Mouse (Mus musculus) hindbrain, embryonic 14.5 days (tissue): ENCODE measurements at regions not wholly inside any gene's neighbourhood (a gene's known extent, or its start where the extent isn't known, plus 50 kb on each side); places are given as distances from the start of the nearest gene placed in this dataset.
"Not testable (repeated sequence)": the region's sequence is repeated elsewhere in the genome, so short reads cannot be mapped to it uniquely, and the experiment has no call there.

ENCODE experiments used
- ATAC-seq: fragments of 200-750 bp; cut with Nextera tagmentation; 2 replicates; pipeline ENCODE4 v1.8.0; 2017; ENCODE audit warnings: moderate number of reproducible peaks, mild to moderate bottlenecking, moderate TSS enrichment, moderate library complexity; ENCODE audit not compliant: low FRiP score
- DNase-seq: peaks from one replicate; pipeline ENCODE4 v3.0.0-alpha.2; 2015; ENCODE audit warnings: low spot score
- H3K27ac ChIP-seq: fragments of 300-500 bp; sonication (generic); 2 replicates; pipeline ENCODE4 v1.5.1; 2014; ENCODE audit warnings: mild to moderate bottlenecking, moderate library complexity
- H3K27me3 ChIP-seq: fragments of 300-500 bp; sonication (generic); 2 replicates; pipeline ENCODE4 v1.6.1; 2014; ENCODE audit warnings: mild to moderate bottlenecking, low read length, mixed read lengths; ENCODE audit not compliant: control insufficient read depth, insufficient read depth
- H3K36me3 ChIP-seq: fragments of 300-500 bp; sonication (generic); replicated peaks from 2 replicates; pipeline ENCODE4 v1.6.1; 2014; ENCODE audit not compliant: control insufficient read depth, insufficient read depth
- H3K4me1 ChIP-seq: fragments of 300-500 bp; sonication (generic); replicated peaks from 2 replicates; pipeline ENCODE4 v1.6.1; 2014; ENCODE audit warnings: antibody characterized with exemption, low read length, mixed read lengths; ENCODE audit not compliant: control insufficient read depth, insufficient read depth
- H3K4me2 ChIP-seq: fragments of 300-500 bp; sonication (generic); replicated peaks from 2 replicates; pipeline ENCODE4 v1.6.1; 2014; ENCODE audit warnings: mild to moderate bottlenecking, moderate library complexity
- H3K4me3 ChIP-seq: fragments of 300-500 bp; sonication (generic); replicated peaks from 2 replicates; pipeline ENCODE4 v1.5.1; 2014; ENCODE audit warnings: mild to moderate bottlenecking, low read length
- H3K9ac ChIP-seq: fragments of 300-500 bp; sonication (generic); 2 replicates; pipeline ENCODE4 v1.6.1; 2014
- H3K9me3 ChIP-seq: fragments of 300-500 bp; sonication (generic); 2 replicates; pipeline ENCODE4 v1.6.1; 2016; ENCODE audit warnings: low read length; ENCODE audit not compliant: control insufficient read depth
- WGBS: fragments of 180-500 bp; shearing (Covaris S2); extraction: QIAGEN DNeasy Blood & Tissue Kit; methylation state at CpG from one replicate; pipeline ENCODE4 v1.1.7; 2014; 5-methylcytosine and 5-hydroxymethylcytosine counted together

- WGBS: 28% methylated on average over 5 of the region's 7 CpGs
- H3K4me1 ChIP-seq, H3K27me3 ChIP-seq, ATAC-seq, H3K36me3 ChIP-seq, H3K9me3 ChIP-seq, DNase-seq, H3K27ac ChIP-seq, H3K4me3 ChIP-seq, H3K4me2 ChIP-seq, H3K9ac ChIP-seq: not testable (repeated sequence)
Observed at GRCm38 (mm10) chrX:135112109-135112508, 65.3 kb downstream of the Gm15023 start.

GRCm38 (mm10) chrX:135110866-135111265 is 66.6 kb downstream of the Gm15023 start:
- not testable (repeated sequence) for H3K27ac ChIP-seq, H3K9ac ChIP-seq, H3K4me3 ChIP-seq, H3K4me1 ChIP-seq, H3K36me3 ChIP-seq, H3K27me3 ChIP-seq, H3K4me2 ChIP-seq, ATAC-seq, H3K9me3 ChIP-seq
- DNase-seq: peak; percentile 71
- 19% methylated on average over 4 of the region's 4 CpGs for WGBS

GRCm38 (mm10) chrX:135101594-135101993 is 75.8 kb downstream of the Gm15023 start:
- Histone ChIP-seq H3K9ac (no peak overlapping the region), H3K9me3 (no peaks in the 10 kb centered on the region), H3K27ac (no peak overlapping the region), H3K27me3 (peaks cover 6% of the 10 kb centered on the region; the same call in 1 of the 2 replicates), H3K4me1 (no peaks in the 10 kb centered on the region), H3K4me2 (no peak overlapping the region), H3K36me3 (no peaks in the 10 kb centered on the region), H3K4me3 (no peak overlapping the region)
- peak; percentile 24 for DNase-seq
- 49% methylated on average over 3 of the region's 3 CpGs for WGBS
- no peak; the same call in 1 of the 2 replicates for ATAC-seq

- no peaks in the 10 kb centered on the region for H3K9me3 ChIP-seq
- no peak overlapping the region for H3K4me2 ChIP-seq
- ATAC-seq: no peak
- no peak overlapping the region for H3K4me3 ChIP-seq
- no peak overlapping the region for H3K27ac ChIP-seq
- H3K36me3 ChIP-seq: no peaks in the 10 kb centered on the region
- no peak for DNase-seq
- H3K27me3 ChIP-seq: no peaks in the 10 kb centered on the region
- no peaks in the 10 kb centered on the region for H3K4me1 ChIP-seq
- H3K9ac ChIP-seq: no peak overlapping the region
Observed at GRCm38 (mm10) chrX:135098101-135098500, 79.3 kb downstream of the Gm15023 start.

DNA sequence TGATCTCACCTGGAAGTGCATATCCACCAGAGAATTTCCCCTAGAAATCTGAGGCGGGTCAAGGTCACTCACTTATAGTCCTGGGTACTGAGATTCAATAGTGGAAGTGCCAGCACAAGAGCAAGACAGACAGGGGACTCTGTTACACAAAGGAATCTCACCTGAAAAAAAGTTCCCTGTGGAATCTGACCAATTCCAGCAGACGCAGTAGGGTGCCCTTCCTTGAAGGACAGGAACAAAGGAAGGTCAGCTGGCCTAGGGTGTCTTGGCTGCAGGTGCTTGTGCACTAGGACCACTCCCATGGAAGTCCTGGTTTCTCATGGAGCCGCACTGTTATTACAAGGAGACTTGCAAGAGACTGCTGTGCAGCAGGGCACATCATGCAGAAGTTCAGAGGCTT is 81.2 kb downstream of the Gm15023 start:
- no peaks in the 10 kb centered on the region for H3K9me3 ChIP-seq
- no peaks in the 10 kb centered on the region for H3K4me1 ChIP-seq
- no peak for ATAC-seq
- no peak overlapping the region for H3K27ac ChIP-seq
- H3K27me3 ChIP-seq: no peaks in the 10 kb centered on the region
- H3K4me2 ChIP-seq: no peak overlapping the region
- no peak for DNase-seq
- H3K36me3 ChIP-seq: no peaks in the 10 kb centered on the region
- no peak overlapping the region for H3K4me3 ChIP-seq
- H3K9ac ChIP-seq: no peak overlapping the region
- 67% methylated on average over 3 of the region's 3 CpGs for WGBS

GRCm38 (mm10) chrX:135091074-135091473 is 82.1 kb upstream of the Zmat1 start:
- H3K9me3 ChIP-seq, H3K36me3 ChIP-seq, H3K4me3 ChIP-seq, H3K4me1 ChIP-seq, H3K9ac ChIP-seq, H3K27ac ChIP-seq, H3K27me3 ChIP-seq, H3K4me2 ChIP-seq: not testable (repeated sequence)
- ATAC-seq (peak; percentile 83), DNase-seq (peak; percentile 39)
- 26% methylated on average over 2 of the region's 3 CpGs for WGBS

GRCm38 (mm10) chrX:135087068-135087579 is 78.1 kb upstream of the Zmat1 start:
- not testable (repeated sequence) for H3K4me2 ChIP-seq, DNase-seq

DNA sequence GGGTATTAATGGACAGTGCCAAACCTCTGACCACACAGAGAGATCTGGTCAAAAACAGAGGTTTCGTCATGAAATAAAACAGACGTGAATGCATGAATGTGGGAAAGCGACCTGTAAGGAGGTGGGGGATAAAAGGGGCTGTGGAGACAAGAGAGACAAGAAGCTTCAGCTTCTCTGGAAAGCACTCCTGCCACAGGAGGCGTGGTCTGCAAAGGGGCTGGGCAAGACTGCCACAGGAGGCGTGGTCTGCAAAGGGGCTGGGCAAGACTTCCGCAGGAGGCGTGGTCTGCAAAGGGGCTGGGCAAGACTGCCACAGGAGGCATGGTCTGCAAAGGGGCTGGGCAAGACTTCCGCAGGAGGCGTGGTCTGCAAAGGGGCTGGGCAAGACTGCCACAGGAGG is 77.6 kb upstream of the Zmat1 start:
- WGBS: 34% methylated on average over 7 of the region's 9 CpGs
- not testable (repeated sequence) for H3K4me3 ChIP-seq, H3K4me2 ChIP-seq, H3K4me1 ChIP-seq, DNase-seq, H3K9ac ChIP-seq, H3K36me3 ChIP-seq, H3K27ac ChIP-seq, ATAC-seq, H3K27me3 ChIP-seq, H3K9me3 ChIP-seq

More at GRCm38 (mm10) chrX:135087068-135087579, 78.1 kb upstream of the Zmat1 start:
- not testable (repeated sequence) for ATAC-seq, H3K4me3 ChIP-seq, H3K4me1 ChIP-seq, H3K9me3 ChIP-seq, H3K27ac ChIP-seq, H3K36me3 ChIP-seq, H3K9ac ChIP-seq, H3K27me3 ChIP-seq
- 31% methylated on average over 7 of the region's 7 CpGs for WGBS

DNA sequence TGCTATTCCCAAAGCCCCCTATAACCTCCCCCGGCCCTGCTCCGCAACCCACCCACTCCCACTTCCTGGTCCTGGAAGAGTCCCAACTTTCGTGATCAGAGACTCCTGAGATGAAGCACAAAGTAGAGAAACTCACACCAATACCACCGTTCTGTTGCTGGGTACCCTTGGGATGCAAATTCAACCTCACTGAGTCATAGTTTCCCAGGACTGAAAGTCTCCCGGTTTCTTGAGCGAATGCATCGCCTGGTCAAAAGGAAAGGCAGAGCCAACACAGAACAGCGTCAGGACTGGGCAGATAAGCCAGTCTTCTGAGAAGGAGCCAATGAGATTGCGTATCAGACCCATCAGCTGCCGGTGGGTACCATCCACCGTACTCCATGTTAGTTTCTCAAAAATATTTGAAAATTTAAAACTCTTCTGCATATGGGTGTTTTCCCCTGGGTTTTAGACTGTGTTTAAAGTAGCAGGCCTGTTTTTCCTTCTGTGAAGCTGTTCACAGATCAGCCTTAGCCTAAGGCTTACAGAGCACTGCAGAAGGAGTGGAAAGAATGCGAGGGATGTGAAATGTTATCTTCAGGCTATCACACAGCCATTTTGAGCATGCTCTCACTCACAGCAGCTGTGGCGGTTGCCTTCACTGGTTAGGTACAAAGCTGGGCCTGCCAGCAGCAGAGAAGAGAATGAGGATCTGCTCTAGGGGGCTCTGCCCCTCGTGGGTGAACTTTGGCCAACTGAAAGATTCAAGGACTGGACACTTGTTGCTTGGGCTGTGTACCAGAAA is 77.0 kb upstream of the Zmat1 start:
- not testable (repeated sequence) for H3K4me3 ChIP-seq, H3K4me2 ChIP-seq, H3K4me1 ChIP-seq, ATAC-seq, DNase-seq, H3K27me3 ChIP-seq, H3K27ac ChIP-seq, H3K9ac ChIP-seq, H3K9me3 ChIP-seq, H3K36me3 ChIP-seq
- 87% methylated on average over 14 of the region's 14 CpGs for WGBS
